Mouse (Mus musculus) midbrain, embryonic 13.5 days (tissue): ENCODE results near the gene Atxn7l2. TPM values are rescaled to one million over a fixed set of nuclear protein-coding genes. Genes with fewer than 3 reads are reported as not detected.

Experiments used
- ATAC-seq: fragments of 200-750 bp; cut with Nextera tagmentation; 2 replicates; pipeline ENCODE4 v1.8.0; 2017; ENCODE audit warnings: mild to moderate bottlenecking, moderate TSS enrichment, moderate library complexity
- H3K27ac ChIP-seq: fragments of 300-500 bp; sonication (generic); 2 replicates; pipeline ENCODE4 v1.5.1; 2015; ENCODE audit warnings: inconsistent platforms, mild to moderate bottlenecking, moderate library complexity
- H3K27me3 ChIP-seq: fragments of 300-500 bp; sonication (generic); 2 replicates; pipeline ENCODE4 v1.6.1; 2015; ENCODE audit warnings: mild to moderate bottlenecking, inconsistent platforms
- H3K36me3 ChIP-seq: fragments of 300-500 bp; sonication (generic); 2 replicates; pipeline ENCODE4 v1.6.1; 2015; ENCODE audit warnings: mild to moderate bottlenecking, inconsistent platforms
- H3K4me1 ChIP-seq: fragments of 300-500 bp; sonication (generic); replicated peaks from 2 replicates; pipeline ENCODE4 v1.6.1; 2015; ENCODE audit warnings: inconsistent platforms
- H3K4me2 ChIP-seq: fragments of 300-500 bp; sonication (generic); replicated peaks from 2 replicates; pipeline ENCODE4 v1.6.1; 2015; ENCODE audit warnings: moderate library complexity, mild to moderate bottlenecking, inconsistent platforms
- H3K4me3 ChIP-seq: fragments of 300-500 bp; sonication (generic); replicated peaks from 2 replicates; pipeline ENCODE4 v1.5.1; 2015; ENCODE audit warnings: mild to moderate bottlenecking, inconsistent platforms
- H3K9ac ChIP-seq: fragments of 300-500 bp; sonication (generic); replicated peaks from 2 replicates; pipeline ENCODE4 v1.6.1; 2015; ENCODE audit warnings: mild to moderate bottlenecking, inconsistent platforms
- H3K9me3 ChIP-seq: fragments of 300-500 bp; sonication (generic); 2 replicates; pipeline ENCODE4 v1.6.1; 2016; ENCODE audit warnings: mild to moderate bottlenecking, inconsistent platforms
- WGBS: fragments of 180-500 bp; shearing (Covaris S2); methylation state at CpG from one replicate; pipeline ENCODE4 v1.1.7; 2015; 5-methylcytosine and 5-hydroxymethylcytosine counted together
- polyA plus RNA-seq: library from polyadenylated mRNA; unstranded; fragments of >200 nt; fragmentation: Nextera tagmentation; extraction: Ambion mirVana; gene quantifications from 2 replicates; pipeline ENCODE4 v1.2.1, GENCODE M21; 2015

Gene Atxn7l2
- polyA plus RNA-seq, 1 experiment from 2014 or later = 28.8 TPM

DNA sequence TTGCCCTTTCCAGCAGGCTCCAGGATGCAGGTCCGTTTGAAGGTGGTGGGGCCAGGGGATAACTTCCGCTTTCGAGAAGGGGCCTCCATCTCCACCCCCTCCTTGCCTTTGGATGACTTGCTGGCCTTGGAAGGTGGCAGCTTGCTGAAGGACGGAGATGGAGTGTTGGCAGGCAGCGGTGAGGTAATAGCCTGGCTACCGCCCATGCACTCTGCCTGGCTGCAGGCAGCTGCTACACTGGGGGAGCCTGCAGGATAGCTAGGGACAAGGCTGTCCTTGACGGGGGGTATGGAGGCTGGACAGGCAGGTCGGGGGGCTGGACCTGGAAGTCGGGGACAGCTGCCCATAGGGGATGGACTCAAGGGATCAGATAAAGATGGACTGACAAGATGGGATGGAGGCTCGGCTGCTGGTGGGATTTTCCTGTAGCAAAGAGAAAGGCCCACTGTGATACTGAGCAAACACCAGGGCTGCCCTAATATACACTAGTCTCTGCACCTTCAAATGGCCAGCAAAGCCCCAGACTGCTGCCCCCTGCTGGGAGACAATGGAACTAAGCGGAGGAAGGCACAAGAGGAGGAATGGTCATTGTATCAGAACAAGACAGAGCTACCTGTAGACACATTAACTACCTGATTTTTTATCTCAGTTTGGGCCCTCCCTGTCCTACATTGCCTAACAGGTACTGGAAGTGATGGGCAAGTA is 7.0 kb downstream of the Atxn7l2 start:
- H3K4me2 ChIP-seq = no peak overlapping the region
- H3K27ac ChIP-seq = no peak overlapping the region
- no peaks in the 10 kb centered on the region for H3K27me3 ChIP-seq
- 0 out of 2 replicates have a peak, but pooled peaks have one; percentile 15 for ATAC-seq
- H3K4me3 ChIP-seq = no peak overlapping the region
- H3K4me1 ChIP-seq = peaks cover 28% of the 10 kb centered on the region
- no peaks in the 10 kb centered on the region for H3K9me3 ChIP-seq
- H3K36me3 ChIP-seq = peaks cover 66% of the 10 kb centered on the region
- WGBS = 77% methylated on average over 11 of the region's 11 CpGs
- no peak overlapping the region for H3K9ac ChIP-seq

- H3K4me3 ChIP-seq = no peak overlapping the region
- no peaks in the 10 kb centered on the region for H3K9me3 ChIP-seq
- WGBS = 95% methylated on average over 13 of the region's 13 CpGs
- no peak for ATAC-seq
- H3K36me3 ChIP-seq = peaks cover 68% of the 10 kb centered on the region
- no peaks in the 10 kb centered on the region for H3K27me3 ChIP-seq
- no peak overlapping the region for H3K27ac ChIP-seq
- H3K4me1 ChIP-seq = peaks cover 22% of the 10 kb centered on the region
- no peak overlapping the region for H3K4me2 ChIP-seq
- H3K9ac ChIP-seq = no peak overlapping the region
Measured at GRCm38 (mm10) chr3:108203212-108203611, 7.5 kb downstream of the Atxn7l2 start.

GRCm38 (mm10) chr3:108202506-108202905 is 8.2 kb downstream of the Atxn7l2 start:
- no peak overlapping the region for H3K27ac ChIP-seq
- no peaks in the 10 kb centered on the region for H3K9me3 ChIP-seq
- ATAC-seq = no peak
- H3K4me2 ChIP-seq = no peak overlapping the region
- H3K36me3 ChIP-seq = peaks cover 68% of the 10 kb centered on the region
- H3K9ac ChIP-seq = no peak overlapping the region
- H3K27me3 ChIP-seq = no peaks in the 10 kb centered on the region
- no peak overlapping the region for H3K4me3 ChIP-seq
- H3K4me1 ChIP-seq = peaks cover 22% of the 10 kb centered on the region

DNA sequence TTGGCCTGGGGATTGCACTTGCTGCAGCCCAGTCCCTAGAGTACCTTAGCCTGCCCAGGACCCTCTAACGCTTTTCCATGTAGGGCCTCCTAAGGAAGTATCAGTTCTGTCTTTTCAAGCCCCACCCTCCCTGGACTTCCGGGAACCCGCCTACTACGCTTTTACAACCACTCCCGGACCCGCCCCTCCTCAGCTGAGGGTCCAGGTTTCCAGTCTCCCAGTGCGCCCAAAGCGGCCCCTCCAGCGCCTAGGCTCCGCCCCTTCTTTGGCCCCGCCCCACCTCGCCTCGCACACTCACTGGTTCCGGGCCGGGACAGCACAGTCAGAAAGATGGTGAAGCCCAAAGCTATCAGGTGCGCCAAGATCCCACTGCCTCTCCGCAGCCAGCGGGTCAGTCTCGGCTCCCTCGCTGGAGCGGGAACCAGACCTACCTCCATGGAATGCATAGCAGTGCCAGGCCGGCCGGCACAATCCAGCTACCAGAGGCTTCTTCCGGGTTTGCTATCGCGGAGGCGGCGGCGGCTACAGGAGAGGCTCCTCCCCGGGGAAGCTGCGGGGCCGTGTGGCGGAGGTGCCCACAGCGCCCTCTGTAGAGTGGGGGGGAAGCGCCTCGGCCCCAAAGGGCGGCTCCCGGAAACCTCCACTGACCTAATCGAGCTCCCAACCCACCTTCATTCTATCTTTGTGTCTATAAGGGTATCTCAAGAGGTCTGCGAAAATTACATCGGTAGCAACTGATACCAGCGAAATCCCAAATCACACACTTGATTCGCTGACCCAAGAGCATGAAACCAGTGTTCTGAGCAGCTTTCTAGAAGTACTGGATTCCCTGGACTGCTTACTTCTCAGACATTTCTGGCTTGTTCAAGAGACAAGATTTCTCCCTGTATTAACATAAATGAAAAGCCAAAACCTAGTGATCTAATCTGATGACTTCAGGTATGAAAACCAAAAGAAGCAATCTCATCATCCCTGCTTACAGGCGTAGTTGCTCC is 10.1 kb downstream of the Atxn7l2 start, which contains the start of gene Cyb561d1:
TSS of gene Cyb561d1 (minus strand) at position 884 of the 995 bp plus-strand sequence.
- H3K27ac ChIP-seq = peak within 1 kb of the TSS; percentile 79
- H3K4me1 ChIP-seq = peaks cover 41% of the 10 kb centered on the region
- ATAC-seq = peak; percentile 84
- WGBS = 3% methylated on average over 44 of the region's 44 CpGs
- H3K27me3 ChIP-seq = no peaks in the 10 kb centered on the region
- H3K9ac ChIP-seq = peak within 1 kb of the TSS; percentile 70
- H3K9me3 ChIP-seq = no peaks in the 10 kb centered on the region
- peak within 1 kb of the TSS; percentile 66 for H3K4me2 ChIP-seq
- H3K4me3 ChIP-seq = peak within 1 kb of the TSS; percentile 56
- H3K36me3 ChIP-seq = peaks cover 49% of the 10 kb centered on the region

DNA sequence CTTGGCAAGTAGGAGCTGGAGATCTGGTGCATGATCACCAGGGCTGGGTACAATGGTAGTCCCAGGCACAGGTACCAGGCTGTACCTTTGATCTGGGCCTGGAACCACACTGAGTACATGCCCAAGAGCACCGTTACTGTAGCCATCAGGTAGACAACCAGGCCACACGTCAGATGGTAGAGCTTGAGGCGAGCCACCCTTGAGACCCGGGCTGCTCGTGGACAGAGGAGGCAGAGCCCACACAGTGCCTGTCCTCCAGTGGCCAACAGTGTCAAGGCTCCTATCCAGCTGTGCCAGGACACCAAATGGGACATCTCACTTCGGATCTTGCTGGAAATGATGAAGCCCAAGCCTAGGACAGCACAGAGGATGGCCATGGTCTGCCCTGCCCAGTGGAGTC is 11.5 kb downstream of the Atxn7l2 start:
- no peak overlapping the region for H3K9ac ChIP-seq
- ATAC-seq = no peak
- 94% methylated on average over 6 of the region's 6 CpGs for WGBS
- peaks cover 35% of the 10 kb centered on the region for H3K36me3 ChIP-seq
- H3K4me3 ChIP-seq = no peak overlapping the region
- H3K4me2 ChIP-seq = no peak overlapping the region
- H3K27me3 ChIP-seq = no peaks in the 10 kb centered on the region
- H3K27ac ChIP-seq = no peak overlapping the region
- H3K4me1 ChIP-seq = peaks cover 47% of the 10 kb centered on the region
- H3K9me3 ChIP-seq = no peaks in the 10 kb centered on the region

- H3K4me3 ChIP-seq = no peak overlapping the region
- H3K27me3 ChIP-seq = no peaks in the 10 kb centered on the region
- peak overlapping the region; percentile 58 for H3K9ac ChIP-seq
- peak overlapping the region; percentile 27 for H3K4me2 ChIP-seq
- peak overlapping the region; percentile 84 for H3K27ac ChIP-seq
- H3K36me3 ChIP-seq = peaks cover 18% of the 10 kb centered on the region
- no peaks in the 10 kb centered on the region for H3K9me3 ChIP-seq
- peak; percentile 49 for ATAC-seq
- 13% methylated on average over 14 of the region's 14 CpGs for WGBS
- H3K4me1 ChIP-seq = peaks cover 51% of the 10 kb centered on the region
Measured at GRCm38 (mm10) chr3:108197066-108197497, 13.7 kb downstream of the Atxn7l2 start.

GRCm38 (mm10) chr3:108195941-108196590 is 14.7 kb downstream of the Atxn7l2 start:
- ATAC-seq = no peak
- H3K4me1 ChIP-seq = peaks cover 45% of the 10 kb centered on the region

GRCm38 (mm10) chr3:108195287-108195686 is 15.4 kb downstream of the Atxn7l2 start:
- H3K9me3 ChIP-seq = no peaks in the 10 kb centered on the region
- 91% methylated on average over 4 of the region's 4 CpGs for WGBS
- H3K27me3 ChIP-seq = no peaks in the 10 kb centered on the region
- peaks cover 16% of the 10 kb centered on the region for H3K36me3 ChIP-seq
- peak overlapping the region; percentile 84; the same call in 1 of the 2 replicates for H3K27ac ChIP-seq
- no peak overlapping the region for H3K9ac ChIP-seq
- peaks cover 37% of the 10 kb centered on the region for H3K4me1 ChIP-seq
- H3K4me2 ChIP-seq = no peak overlapping the region
- H3K4me3 ChIP-seq = no peak overlapping the region
- no peak for ATAC-seq

More at GRCm38 (mm10) chr3:108195941-108196590, 14.7 kb downstream of the Atxn7l2 start:
- peak overlapping the region; percentile 84 for H3K27ac ChIP-seq
- no peak overlapping the region for H3K4me2 ChIP-seq
- H3K36me3 ChIP-seq = peaks cover 13% of the 10 kb centered on the region
- peak overlapping the region; percentile 58; the same call in 1 of the 2 replicates for H3K9ac ChIP-seq
- H3K4me3 ChIP-seq = no peak overlapping the region
- H3K27me3 ChIP-seq = no peaks in the 10 kb centered on the region
- no peaks in the 10 kb centered on the region for H3K9me3 ChIP-seq
- whole genome bisulfite sequencing = 79% methylated on average over 7 of the region's 7 CpGs

DNA sequence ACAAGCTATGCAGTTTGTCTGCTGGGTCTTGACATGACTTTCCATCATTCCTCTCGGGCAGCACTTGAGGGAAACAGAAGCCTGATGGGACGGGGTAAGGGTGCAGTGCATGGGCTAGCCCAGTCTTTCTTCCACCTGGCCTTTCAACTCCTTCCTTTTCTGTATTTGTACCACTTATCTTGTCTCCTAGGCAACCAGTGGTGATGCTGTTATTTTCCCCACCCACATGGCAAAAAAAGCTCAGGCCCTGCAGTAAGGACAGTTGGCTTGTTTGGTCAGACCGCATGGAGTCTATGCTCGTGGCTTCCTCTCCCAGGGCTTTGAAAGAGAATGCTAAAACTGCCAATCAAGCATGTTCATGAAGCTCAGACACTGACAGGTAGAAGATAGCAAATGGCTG is 17.0 kb downstream of the Atxn7l2 start:
- no peak overlapping the region for H3K27ac ChIP-seq
- no peak overlapping the region for H3K9ac ChIP-seq
- no peak overlapping the region for H3K4me3 ChIP-seq
- peaks cover 45% of the 10 kb centered on the region for H3K4me1 ChIP-seq
- 83% methylated on average over 4 of the region's 4 CpGs for whole genome bisulfite sequencing
- no peak for ATAC-seq
- H3K27me3 ChIP-seq = no peaks in the 10 kb centered on the region
- peaks cover 10% of the 10 kb centered on the region for H3K36me3 ChIP-seq
- H3K9me3 ChIP-seq = no peaks in the 10 kb centered on the region
- H3K4me2 ChIP-seq = no peak overlapping the region

- H3K4me2 ChIP-seq = no peak overlapping the region
- no peaks in the 10 kb centered on the region for H3K9me3 ChIP-seq
- H3K27ac ChIP-seq = no peak overlapping the region
- H3K36me3 ChIP-seq = peaks cover 15% of the 10 kb centered on the region
- H3K27me3 ChIP-seq = peaks cover 7% of the 10 kb centered on the region
- peaks cover 43% of the 10 kb centered on the region for H3K4me1 ChIP-seq
- H3K4me3 ChIP-seq = no peak overlapping the region
- 81% methylated on average over 5 of the region's 5 CpGs for WGBS
- H3K9ac ChIP-seq = peak overlapping the region; percentile 23; the same call in 1 of the 2 replicates
- no peak for ATAC-seq
Measured at GRCm38 (mm10) chr3:108189897-108190296, 20.8 kb downstream of the Atxn7l2 start.

DNA sequence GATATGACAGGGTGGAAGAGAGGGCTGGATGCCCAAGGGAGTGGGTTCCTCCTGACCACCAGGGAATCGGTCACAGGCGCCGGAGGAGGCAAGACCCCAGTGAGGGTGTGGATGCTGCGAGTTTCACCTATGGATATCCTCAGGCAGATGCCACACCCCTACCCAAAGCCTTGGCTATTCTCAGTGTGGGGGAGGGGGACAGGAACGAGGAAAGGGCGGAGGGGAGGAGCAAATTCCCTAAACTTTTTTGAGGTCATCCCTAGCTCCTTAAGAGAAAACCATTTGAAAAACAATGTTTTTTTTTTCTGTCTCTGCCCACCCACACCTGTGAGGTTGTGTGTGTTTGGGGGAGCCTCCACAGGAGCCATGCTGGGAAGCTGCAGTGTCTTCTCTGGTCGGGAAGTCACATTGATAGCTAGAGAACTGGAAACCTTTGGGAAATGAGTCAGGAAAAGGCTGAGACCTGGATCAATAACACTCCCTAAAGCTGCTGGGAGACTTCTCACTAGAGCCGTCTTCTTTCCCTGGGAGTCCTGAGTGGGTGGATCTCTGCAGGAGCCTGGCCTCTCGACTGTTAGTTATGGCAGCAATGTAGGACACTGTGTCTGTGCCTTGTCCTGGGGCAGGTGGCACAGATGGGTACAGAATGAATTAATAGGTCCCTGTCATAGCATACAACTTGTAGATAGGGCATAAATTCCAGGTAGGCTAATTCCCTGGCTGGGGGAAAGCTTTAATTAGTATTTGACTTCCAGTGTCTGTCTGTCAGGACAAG is 21.8 kb downstream of the Atxn7l2 start:
- H3K27me3 ChIP-seq = peaks cover 11% of the 10 kb centered on the region
- H3K4me3 ChIP-seq = no peak overlapping the region
- 0 out of 2 replicates have a peak overlapping the region, but pooled peaks have one; percentile 6 for H3K9ac ChIP-seq
- ATAC-seq = no peak
- H3K27ac ChIP-seq = no peak overlapping the region
- 77% methylated on average over 8 of the region's 9 CpGs for WGBS
- H3K4me2 ChIP-seq = no peak overlapping the region
- no peaks in the 10 kb centered on the region for H3K9me3 ChIP-seq
- H3K36me3 ChIP-seq = peaks cover 15% of the 10 kb centered on the region
- H3K4me1 ChIP-seq = peaks cover 43% of the 10 kb centered on the region
